Mouse (Mus musculus) spleen, adult 2 months (tissue): Measurements from ENCODE around the gene Fbxo39. TPM values are rescaled to one million over a fixed set of nuclear protein-coding genes. Genes with fewer than 3 reads are reported as not detected.

Experiments used
- DNase-seq, 2 experiments: peaks; one replicate each; pipeline versions ENCODE4 v3.0.0 to v3.0.0-alpha.2; 2012 to 2021; ENCODE audit warnings: low spot score in 2 of 2, low read depth in 1 of 2
- H3K27ac ChIP-seq: fragments of 200-500 bp; 2 replicates; pipeline ENCODE4 v1.5.1; 2012; ENCODE audit warnings: low read length, inconsistent platforms; ENCODE audit not compliant: insufficient read depth
- H3K27me3 ChIP-seq: fragments of 200-500 bp; 2 replicates; pipeline ENCODE4 v1.6.1; 2012; ENCODE audit warnings: mild to moderate bottlenecking, moderate library complexity, low read length, inconsistent platforms; ENCODE audit not compliant: control insufficient read depth, insufficient read depth
- H3K36me3 ChIP-seq: fragments of 200-500 bp; 2 replicates; pipeline ENCODE4 v1.6.1; 2012; ENCODE audit warnings: mild to moderate bottlenecking, low read length, inconsistent platforms; ENCODE audit not compliant: control insufficient read depth, insufficient read depth
- H3K4me1 ChIP-seq: fragments of 200-500 bp; 2 replicates; pipeline ENCODE4 v1.6.1; 2011; ENCODE audit warnings: inconsistent platforms; ENCODE audit not compliant: control insufficient read depth, insufficient read depth, insufficient read length
- H3K4me3 ChIP-seq: fragments of 200-500 bp; 2 replicates; pipeline ENCODE4 v1.5.1; 2011; ENCODE audit warnings: mild to moderate bottlenecking, inconsistent platforms; ENCODE audit not compliant: insufficient read depth, insufficient read length; ENCODE audit errors: extremely low read depth
- CTCF ChIP-seq: fragments of 200-500 bp; IDR thresholded peaks from 2 replicates; pipeline ENCODE4 v1.5.1; 2011; ENCODE audit warnings: mild to moderate bottlenecking, inconsistent platforms; ENCODE audit not compliant: insufficient read depth, insufficient read length, insufficient replicate concordance; ENCODE audit errors: extremely low read depth
- POLR2A ChIP-seq: fragments of 200-500 bp; IDR thresholded peaks from 2 replicates; pipeline ENCODE4 v1.6.1; 2011; ENCODE audit warnings: low read depth, low read length, inconsistent platforms
- WGBS: fragments of 180-500 bp; shearing (Covaris S2); methylation state at CpG from one replicate; pipeline ENCODE4 v1.1.7; 2018; 5-methylcytosine and 5-hydroxymethylcytosine counted together
- polyA plus RNA-seq: library from polyadenylated mRNA; depleted of rRNA; stranded (reverse); fragments of >200 nt; gene quantifications from 2 replicates; pipeline ENCODE4 v1.2.3, GENCODE M21; 2012; rRNA removed

The Fbxo39 gene
- 0.08 and 0.27 TPM in 2 replicates for polyA plus RNA-seq

DNA sequence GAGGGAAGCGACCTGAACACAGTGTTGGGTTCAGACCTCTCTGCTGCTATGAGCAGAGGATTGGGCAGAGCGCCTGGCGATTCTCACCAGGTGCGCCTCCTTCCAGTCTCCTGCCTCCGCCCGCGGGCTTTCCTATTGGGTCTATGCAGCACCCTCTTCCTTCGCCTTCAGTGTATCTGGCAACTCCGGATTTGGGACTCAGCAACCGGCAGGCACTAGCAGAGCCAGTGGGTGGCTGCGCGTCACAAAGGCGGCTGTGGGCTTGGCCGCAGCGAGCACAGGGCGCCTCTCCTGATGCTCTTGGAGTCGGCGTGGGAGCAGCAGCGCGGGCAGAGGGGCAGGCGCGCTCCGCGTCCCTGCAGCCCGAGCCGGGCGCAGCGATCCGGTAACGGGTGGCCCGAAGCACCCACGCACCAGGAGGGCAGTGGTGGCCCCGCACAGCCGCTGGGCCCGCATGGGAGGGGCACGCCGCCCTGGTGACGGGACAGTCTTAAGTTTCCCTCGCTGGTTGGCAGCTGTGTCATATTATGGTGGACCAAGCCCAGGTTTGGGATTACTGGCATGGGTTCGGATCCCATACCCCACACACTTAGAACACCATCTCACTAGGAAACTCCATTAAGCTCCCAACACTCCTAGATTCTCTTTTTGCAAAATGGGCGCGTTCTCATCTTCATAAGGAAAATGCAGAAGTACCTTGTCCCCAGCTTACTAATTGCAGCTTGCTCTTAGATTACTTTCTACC lies at the start of gene Fbxo39:
Gene Fbxo39, plus strand, starts transcription at position 294 of the 745 bp plus-strand sequence.
- 18% methylated on average over 42 of the region's 42 CpGs for WGBS
- peaks cover 15% of the 10 kb centered on the region for H3K36me3 ChIP-seq
- no peaks in the 10 kb centered on the region for H3K27me3 ChIP-seq
- no peak for DNase-seq
- H3K4me3 ChIP-seq = no peak within 1 kb of the TSS
- no peak for TF ChIP-seq CTCF
- TF ChIP-seq POLR2A = no peak
- no peak within 1 kb of the TSS for H3K27ac ChIP-seq
- no peaks in the 10 kb centered on the region for H3K4me1 ChIP-seq

DNA sequence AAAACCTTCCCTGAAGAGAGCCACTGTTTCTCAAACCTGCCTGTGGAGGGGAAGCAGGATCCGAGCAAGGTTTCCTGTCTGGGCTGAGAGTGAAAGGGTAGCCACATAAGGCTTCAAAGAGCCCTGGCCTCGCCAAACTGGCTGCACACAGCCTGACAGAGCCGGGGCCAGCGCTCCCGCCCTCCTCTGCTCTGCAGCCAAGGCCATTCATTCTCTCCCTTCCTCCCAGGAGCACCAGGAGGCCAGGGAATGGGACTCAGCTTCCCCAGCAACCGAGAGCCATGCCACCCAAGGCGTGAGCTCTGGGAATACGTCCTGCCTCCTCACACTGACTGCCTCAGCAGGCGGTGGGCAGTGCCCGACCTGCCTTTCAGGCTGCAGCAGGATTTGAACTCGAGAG lies 48.8 kb upstream of the Fbxo39 start:
- Histone ChIP-seq H3K36me3 (no peaks in the 10 kb centered on the region), H3K27ac (no peak overlapping the region), H3K4me3 (no peak overlapping the region), H3K4me1 (no peaks in the 10 kb centered on the region; the same call in 1 of the 2 replicates), H3K27me3 (peaks cover 5% of the 10 kb centered on the region)
- TF ChIP-seq POLR2A = no peak
- no peak for TF ChIP-seq CTCF
- WGBS = 15% methylated on average over 11 of the region's 11 CpGs
- no peak for DNase-seq

DNA sequence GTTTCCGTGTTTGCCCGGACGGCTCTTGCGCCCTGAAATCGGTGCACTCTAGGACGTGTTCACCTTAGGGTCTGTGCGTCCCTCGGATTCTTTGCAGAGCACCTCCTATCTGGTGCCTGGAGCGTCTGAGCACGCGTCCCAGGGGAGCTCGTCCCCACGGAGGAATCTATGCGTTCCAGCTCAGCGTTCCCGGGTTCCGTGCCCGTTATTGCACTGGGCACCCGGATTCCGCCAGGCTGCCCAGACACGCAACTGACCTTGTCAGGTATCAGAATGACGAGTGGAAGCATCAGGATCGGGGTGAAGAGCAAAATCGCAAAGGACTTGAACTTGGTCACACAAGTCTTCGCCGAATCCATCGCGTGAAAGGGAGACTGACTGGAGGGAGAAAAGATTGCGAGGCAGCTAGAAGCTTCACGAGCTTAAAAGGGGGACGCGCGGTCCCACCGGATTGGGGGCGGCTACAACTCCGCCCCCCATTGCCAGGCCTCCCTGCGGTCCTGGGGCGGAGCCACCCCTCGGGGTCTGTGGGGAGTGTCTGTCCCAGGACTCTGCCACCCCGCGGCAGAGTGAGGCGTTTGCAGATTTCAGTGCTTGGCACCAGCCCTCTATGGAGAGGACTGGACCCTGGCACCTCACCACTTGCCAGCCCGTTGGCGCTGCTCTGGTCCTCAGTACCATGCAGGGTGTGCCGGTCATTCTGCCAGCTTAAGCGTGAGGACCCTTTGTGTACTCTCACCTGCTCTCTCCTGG lies 47.9 kb upstream of the Fbxo39 start:
- peak overlapping the region; percentile 21; the same call in 1 of the 2 replicates for H3K4me3 ChIP-seq
- no peak for DNase-seq
- no peaks in the 10 kb centered on the region; the same call in 1 of the 2 replicates for H3K4me1 ChIP-seq
- 4% methylated on average over 46 of the region's 46 CpGs for WGBS
- H3K36me3 ChIP-seq = no peaks in the 10 kb centered on the region
- peaks cover 5% of the 10 kb centered on the region for H3K27me3 ChIP-seq
- no peak for TF ChIP-seq CTCF
- TF ChIP-seq POLR2A = no peak
- H3K27ac ChIP-seq = no peak overlapping the region

DNA sequence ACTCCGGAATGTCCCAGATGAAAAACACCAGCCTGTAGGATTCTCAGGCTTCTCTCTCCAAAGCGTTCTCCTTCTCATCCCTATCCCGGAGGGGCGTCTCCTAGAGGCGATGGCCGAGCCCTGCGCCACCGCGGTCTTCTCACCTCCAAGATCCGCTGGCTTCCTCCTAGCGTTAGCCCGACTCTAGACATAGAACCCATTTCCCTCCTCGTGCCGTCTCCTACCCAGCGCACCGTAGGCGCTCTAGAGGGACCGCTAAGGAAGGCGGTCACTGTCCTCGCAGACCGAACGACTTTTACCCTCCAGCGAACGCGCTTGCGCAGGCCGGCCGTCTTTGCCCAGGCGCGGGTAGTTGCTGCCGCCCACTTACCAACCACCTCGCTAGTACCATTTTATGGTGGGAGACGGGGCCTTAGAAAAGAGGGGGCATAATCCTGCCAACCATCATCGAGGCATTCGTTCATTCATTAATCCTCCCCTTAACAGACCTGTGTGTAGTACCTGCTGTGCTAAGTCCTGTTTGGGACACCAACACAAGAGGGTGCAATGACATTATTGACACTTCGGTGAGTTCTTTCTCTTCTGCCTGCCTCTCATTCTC lies 47.2 kb upstream of the Fbxo39 start, which contains the start of gene Slc13a5:
Gene Slc13a5, minus strand, starts transcription at position 263 of the 601 bp plus-strand sequence.
- H3K27me3 ChIP-seq = peaks cover 5% of the 10 kb centered on the region
- DNase-seq = no peak
- no peaks in the 10 kb centered on the region; the same call in 1 of the 2 replicates for H3K4me1 ChIP-seq
- WGBS = 7% methylated on average over 36 of the region's 36 CpGs
- no peak within 1 kb of the TSS for H3K27ac ChIP-seq
- H3K4me3 ChIP-seq = peak within 1 kb of the TSS; percentile 21; the same call in 1 of the 2 replicates
- TF ChIP-seq POLR2A (no peak), CTCF (no peak)
- no peaks in the 10 kb centered on the region for H3K36me3 ChIP-seq

DNA sequence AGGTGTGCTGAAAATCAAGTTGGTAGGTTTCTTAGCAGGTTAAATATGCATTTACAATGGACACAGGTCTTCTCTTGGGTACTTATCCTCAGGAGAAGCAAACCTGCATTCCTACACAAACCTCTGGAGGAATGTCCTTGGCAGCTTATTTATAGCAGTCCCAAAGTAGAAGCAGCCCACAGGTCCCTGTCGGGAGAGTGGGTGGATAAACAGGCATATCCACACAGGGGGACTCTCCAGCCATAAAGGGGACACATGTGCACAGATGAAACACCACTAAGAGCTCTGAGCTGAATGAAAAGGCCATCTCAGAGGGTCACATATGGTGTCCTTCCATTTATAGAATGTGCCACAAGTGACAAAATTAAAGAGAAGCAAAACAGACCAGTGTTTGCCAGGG lies 42.5 kb upstream of the Fbxo39 start:
- no peaks in the 10 kb centered on the region for H3K27me3 ChIP-seq
- H3K4me1 ChIP-seq = no peaks in the 10 kb centered on the region; the same call in 1 of the 2 replicates
- no peak for DNase-seq
- H3K27ac ChIP-seq = no peak overlapping the region
- 68% methylated on average over 1 of the region's 1 CpGs for WGBS
- H3K36me3 ChIP-seq = no peaks in the 10 kb centered on the region
- TF ChIP-seq CTCF (no peak), POLR2A (no peak)
- H3K4me3 ChIP-seq = no peak overlapping the region

DNA sequence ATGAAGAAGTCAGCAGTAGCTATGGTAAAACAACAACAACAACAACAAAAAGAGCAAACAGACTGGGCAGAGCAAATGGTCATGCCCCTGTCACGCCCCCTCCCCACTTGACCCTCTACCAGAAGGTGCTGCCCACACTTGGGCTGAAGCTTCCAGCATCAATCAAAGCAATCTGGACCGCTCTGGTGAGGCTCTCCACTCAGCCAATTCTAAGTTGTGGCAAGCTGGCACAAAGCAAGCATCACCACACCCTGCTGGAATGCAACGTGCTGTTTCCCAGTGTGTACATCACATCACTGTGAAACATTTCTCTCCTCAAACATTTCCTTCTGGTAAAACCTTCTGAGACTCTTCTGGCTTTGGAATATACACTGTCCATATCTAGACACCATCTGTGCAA lies 40.9 kb upstream of the Fbxo39 start:
- Histone ChIP-seq H3K36me3 (no peaks in the 10 kb centered on the region), H3K4me3 (no peak overlapping the region), H3K27ac (no peak overlapping the region), H3K27me3 (no peaks in the 10 kb centered on the region), H3K4me1 (no peaks in the 10 kb centered on the region)
- TF ChIP-seq CTCF (no peak), POLR2A (no peak)
- WGBS = 66% methylated on average over 3 of the region's 3 CpGs
- DNase-seq = no peak
